Comparison of ENCODE assay signal across 13 mouse cellular contexts in genomic region chr7:65065457-65065856, GRCm38 (mm10).
"Had no signal": no experiment of that assay in that cellular context is flagged by ENCODE, and none has a peak within 500 bp of the region (broad histone marks: within the 10 kb centered on the region; RNA-seq: fewer than 3 reads in every experiment).

No protein-coding gene starts in this region.

- DNase-seq: kidney, postnatal 10 days; kidney, postnatal 4 days; lung, adult 2 months; lung, postnatal 36 days; retina, postnatal 1 day; right cerebral cortex, postnatal 4 days; spleen, adult 18-20 months; thymus, postnatal 36 days had no signal

- H3K4me2 ChIP-seq: liver, embryonic 11.5 days; liver, embryonic 15.5 days had no signal

- H3K4me3 ChIP-seq: left cerebral cortex, adult 2 months; limb, embryonic 10.5 days; liver, embryonic 15.5 days had no signal

- H3K9ac ChIP-seq: liver, embryonic 15.5 days had no signal

- H3K4me1 ChIP-seq: liver, embryonic 15.5 days had no signal

- ATAC-seq: lung, postnatal 0 days had no signal

- H3K27ac ChIP-seq: left cerebral cortex, adult 2 months; limb, embryonic 10.5 days; liver, embryonic 15.5 days had no signal

- H3K9me3 ChIP-seq: limb, embryonic 10.5 days; liver, embryonic 15.5 days had no signal

- H3K27me3 ChIP-seq: liver, embryonic 15.5 days had no signal

- H3K36me3 ChIP-seq: limb, embryonic 10.5 days; liver, embryonic 15.5 days had no signal
